Mouse (Mus musculus) T-helper 17 cell (primary cell): ENCODE results near the gene Rab3a.

Source experiments
- in situ Hi-C, 2 experiments: fragments of 300-600 bp; cut with MboI, MseI; formaldehyde crosslinking; loops; 1 replicate in 1 of 2; 2 replicates in 1 of 2; pipeline ENCODE4 v1.15.1; 2025; ENCODE audit warnings: high pct_unique_total_duplicates in 2 of 2

Rab3a gene

DNA sequence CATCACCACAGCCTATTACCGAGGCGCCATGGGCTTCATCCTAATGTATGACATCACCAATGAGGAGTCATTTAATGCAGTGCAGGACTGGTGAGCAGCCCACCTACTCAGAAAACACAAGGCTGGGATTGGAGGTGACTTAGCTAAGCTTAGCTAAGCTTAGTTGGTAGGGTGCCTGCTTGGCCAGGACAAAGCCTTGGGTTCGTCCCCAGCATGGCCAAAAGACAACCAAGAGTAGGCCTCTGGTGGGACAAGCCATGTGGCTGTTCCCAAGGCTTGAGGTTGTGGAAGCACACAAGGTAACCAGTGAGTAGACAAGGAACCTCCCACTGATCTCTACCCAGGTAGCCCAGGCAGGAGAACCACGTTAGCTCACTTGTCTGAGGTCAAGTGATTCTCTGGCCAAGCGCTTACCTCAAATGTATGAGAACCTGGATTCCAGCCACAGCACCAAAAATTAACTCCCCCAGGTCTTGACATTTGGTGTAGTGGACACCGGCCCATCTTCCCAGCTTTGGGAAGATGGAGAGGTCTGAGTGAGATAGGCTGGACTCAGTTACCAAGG is 2.1 kb downstream of the Rab3a start:
- in situ Hi-C loops, result no loop called here

DNA sequence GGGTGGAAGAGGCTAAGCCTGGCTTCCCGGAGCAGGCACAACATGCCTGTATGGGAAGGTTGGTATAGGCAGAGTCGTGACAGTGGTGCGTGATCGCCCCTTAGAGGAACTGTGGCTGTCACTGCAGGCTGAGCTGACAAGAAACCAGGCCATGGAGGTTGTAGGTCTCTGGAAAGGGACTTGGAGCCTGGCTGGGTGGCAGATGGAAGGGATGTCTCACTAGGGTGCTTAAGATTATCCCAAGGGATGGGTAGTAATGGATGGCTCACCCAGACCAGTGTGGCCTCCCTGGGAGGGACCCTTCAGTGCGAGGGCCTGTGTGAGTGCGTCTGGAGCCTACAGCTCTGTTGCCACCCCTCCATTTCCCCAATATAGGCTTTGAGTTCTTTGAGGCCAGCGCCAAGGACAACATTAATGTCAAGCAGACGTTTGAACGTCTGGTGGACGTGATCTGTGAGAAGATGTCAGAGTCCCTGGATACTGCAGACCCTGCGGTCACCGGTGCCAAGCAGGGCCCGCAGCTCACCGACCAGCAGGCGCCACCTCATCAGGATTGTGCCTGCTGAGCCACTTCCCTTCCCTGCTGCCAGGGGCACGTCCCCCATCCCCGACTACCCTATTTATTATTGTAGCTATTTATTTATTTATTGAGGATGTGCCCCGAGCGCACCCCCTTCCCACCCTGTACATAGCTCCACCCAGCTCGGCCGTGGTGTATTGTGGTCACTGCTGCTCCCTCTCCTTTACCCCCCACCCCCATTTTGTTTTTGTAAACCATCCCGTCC is 3.2 kb downstream of the Rab3a start:
- in situ Hi-C loops, result no loop called here

DNA sequence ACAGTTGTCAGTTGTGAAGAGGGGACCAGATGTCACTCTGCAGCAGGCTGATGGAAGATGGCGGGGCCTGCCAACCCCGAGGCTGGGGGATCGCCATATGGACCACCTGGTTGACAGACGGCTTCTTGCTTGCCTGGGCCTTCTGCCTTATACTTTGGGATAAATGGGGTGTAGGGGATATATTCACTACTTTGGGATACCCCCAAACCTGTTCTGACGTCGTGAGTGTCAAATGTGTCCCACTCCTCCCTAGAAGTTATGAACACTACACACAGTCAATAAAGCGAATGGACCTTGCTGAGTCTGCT is 3.8 kb downstream of the Rab3a start:
- in situ Hi-C loops, result no loop called here

DNA sequence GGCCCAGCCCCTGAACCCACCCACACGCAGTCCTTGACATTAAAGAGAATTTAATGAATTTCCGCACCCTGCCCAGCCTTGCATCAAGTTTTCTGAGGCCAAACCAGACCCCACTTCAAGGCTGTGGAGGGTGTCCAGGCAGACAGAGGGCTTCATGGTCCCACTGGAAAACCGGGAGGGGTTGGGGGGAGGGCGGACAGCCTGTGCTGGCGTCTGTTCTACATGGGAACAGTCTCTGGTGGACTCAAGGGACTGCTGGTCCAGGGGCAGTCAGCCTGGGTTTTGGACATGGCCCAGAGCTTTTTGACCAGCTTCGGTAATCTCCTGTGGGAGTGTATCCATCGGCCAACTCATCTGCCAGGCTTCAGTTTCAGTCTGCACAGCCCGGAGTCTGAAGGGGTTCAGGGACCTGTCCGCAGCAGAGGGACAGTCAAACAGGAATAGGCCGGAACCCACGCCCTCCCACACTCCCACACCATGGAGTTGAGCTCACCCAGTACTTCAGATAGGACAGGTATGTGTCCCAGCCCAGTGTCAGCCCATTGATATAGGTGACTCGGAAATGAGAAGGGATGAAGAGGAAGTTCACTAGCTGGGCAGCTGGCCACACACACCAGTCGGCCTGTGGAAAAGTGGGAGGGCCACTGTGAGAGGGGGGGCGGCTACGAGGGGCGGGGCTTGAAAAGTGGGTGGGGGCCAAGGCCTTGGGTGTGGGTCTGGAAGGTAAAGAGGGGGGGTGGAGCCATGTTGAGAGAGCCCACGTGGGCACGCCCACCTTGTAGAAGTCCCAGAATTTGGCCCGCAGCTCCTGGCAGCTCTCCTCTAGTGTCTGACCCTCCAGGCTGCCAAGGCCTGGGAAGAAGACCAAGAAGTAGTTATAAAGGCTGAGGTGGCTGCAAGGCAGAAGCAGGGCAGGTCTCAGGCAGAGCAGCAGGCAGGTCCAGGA is 4.4 kb downstream of the Rab3a start:
- in situ Hi-C loops, result no loop called here

DNA sequence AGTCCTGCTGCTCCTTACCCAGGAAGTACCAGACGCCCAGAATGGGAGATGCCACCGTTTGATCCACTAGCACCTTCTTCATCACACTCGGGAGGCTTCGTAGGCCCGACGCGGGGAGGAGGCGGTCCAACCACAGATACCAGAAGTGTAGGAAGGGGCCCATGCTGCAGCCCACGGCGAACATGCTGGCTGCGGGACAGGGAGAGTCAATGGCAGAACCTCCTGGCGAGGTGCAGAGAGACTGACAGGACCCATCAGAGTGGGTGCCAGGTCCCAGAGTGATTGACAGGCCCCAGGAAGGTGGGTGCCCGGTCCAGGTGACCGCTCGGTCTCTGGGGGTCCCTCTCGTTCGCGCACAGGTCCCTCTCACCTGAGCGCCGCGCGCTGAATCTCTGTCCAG is 5.9 kb downstream of the Rab3a start:
- in situ Hi-C loops, result loop anchor here in 1 of 2 experiments (10.0 kb wide), 1 partner anchor 1716 kb away; no protein-coding TSS in a partner anchor

DNA sequence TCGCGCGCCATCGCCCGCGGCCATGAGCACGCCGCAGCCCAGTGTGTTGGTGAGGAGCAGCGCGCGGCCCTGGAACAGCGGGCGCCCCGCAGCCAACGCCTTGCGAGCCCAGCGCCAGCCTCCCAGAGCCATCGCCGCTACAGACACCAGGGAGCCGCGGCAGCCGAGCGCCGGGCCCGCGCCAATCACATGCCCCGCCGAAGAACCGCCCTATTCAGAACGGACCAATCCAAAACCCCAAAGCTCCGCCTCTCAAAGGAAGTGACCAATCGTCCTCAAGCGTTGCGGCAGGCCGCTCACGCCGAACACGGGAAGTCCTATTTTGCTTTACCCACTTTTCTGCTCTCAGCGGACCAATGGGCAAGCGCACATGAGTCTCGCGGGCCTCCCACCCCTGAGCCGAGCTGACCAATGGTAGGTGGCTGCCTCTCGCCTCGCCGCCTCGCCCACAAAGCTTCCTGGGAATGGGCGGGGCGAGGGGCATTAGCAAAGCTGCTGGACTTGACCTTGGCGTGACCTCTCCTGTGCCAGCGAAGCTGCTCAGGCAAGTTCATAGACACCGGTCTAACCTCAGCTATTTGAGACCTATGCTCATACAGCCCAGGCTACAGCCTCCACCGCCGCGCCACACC is 6.4 kb downstream of the Rab3a start, which contains the start of gene Mpv17l2:
Gene Mpv17l2, minus strand, starts transcription at position 172 of the 632 bp plus-strand sequence.
- in situ Hi-C loops, result loop anchor here in 1 of 2 experiments (10.0 kb wide), 1 partner anchor 1716 kb away; no protein-coding TSS in a partner anchor

DNA sequence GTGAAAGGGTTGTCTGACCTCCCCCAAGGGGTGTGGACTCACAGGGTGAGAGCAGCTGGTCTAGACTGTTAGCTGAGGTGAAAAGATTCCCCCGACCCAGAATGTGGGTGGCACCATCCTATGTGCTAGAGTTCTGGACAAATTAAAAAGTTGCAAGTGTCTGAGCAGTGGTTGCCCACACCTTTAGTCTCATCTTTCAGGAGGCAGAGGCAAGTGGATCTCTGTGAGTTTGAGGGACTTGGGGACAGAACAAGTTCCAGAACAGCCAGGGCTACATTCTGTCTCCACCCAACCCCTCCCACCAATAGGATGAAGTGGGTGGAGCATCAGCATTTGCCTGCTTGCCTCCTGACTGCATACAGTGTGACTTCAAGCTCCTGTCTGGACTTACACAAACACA is 7.6 kb downstream of the Rab3a start:
- in situ Hi-C loops, result loop anchor here in 1 of 2 experiments (10.0 kb wide), 1 partner anchor 1717 kb away; no protein-coding TSS in a partner anchor

DNA sequence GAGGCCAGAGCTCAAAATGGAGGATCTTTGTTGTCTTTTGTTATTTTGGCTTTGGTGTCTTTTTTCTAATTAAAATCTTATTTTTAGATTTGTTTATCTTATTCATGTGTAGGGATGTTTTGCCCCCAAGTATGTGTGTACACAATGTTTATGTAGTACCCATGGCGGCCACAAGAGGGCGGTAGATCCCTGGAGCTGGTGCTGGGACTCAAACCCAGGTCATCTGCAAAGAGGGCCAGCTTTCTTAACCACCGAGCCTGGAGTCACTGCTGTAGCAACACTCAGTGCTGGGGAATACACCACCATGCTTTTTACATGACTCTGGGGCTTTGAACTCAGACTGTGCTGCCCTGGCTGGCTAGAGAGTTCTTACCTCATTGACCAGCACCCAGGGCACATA is 8.9 kb downstream of the Rab3a start:
- in situ Hi-C loops, result loop anchor here in 1 of 2 experiments (10.0 kb wide), 1 partner anchor 1719 kb away; no protein-coding TSS in a partner anchor

DNA sequence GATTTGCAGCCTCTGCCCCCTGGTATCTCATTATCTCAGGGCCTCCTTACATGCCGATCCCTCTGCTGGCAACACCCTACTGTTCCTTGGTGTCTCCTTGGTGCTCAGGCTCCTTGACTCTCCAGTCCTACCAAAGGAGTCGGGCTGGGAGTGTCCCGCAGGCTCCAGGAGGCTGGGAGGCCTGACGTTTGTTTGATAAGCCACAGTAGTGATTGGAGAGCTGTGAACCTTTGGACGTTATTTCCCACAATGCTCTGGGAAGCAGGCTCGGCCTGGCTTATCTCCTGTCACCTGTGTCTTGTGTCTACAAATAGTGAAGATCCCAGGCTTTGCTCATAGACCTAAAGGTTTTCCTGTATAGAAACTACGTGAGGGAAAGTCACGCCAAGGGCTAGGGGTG is 9.5 kb downstream of the Rab3a start:
- in situ Hi-C loops, result loop anchor here in 1 of 2 experiments (10.0 kb wide), 1 partner anchor 1719 kb away; no protein-coding TSS in a partner anchor

DNA sequence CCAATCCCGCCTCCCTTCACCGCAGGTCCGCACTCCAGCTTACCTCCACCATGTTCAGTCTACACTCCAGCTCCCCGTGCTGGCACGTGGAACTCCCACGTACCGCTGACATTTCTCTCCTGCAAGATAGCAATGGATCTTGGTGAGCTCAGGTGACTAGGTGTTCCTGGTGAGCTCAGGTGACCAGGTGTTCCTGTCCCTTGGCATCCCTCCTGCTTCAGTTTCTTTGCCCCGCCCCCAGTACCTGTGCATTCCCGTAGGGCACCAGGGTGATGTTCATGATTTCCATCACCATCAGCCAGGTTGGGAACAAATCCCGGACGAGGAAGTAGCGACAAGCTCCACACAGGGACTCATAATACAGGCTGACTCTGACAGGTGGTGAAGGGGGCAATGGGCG is 10.2 kb downstream of the Rab3a start:
- in situ Hi-C loops, result loop anchor here (5.0 to 10.0 kb wide), 2 partner anchors 78 to 1720 kb away; no protein-coding TSS in a partner anchor

DNA sequence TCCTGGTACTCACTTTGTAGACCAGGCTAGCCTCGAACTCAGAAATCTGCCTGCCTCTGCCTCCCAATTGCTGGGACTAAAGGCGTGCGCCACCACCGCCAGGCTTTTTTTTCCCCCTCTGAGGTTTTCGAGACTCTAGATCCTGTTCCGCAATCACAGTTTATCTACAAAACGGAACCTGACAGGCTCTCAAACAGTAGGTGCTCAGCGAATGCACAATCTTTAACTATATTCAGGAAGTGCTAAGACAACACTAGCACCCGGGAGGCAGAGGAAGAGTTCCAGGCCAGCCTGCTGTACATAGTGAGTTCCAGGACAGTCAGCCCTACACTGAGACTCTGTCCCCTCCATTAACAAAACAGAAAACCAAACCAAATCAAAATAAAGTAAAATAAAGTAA is 10.8 kb downstream of the Rab3a start:
- in situ Hi-C loops, result loop anchor here (5.0 to 10.0 kb wide), 2 partner anchors 77 to 1721 kb away; no protein-coding TSS in a partner anchor

DNA sequence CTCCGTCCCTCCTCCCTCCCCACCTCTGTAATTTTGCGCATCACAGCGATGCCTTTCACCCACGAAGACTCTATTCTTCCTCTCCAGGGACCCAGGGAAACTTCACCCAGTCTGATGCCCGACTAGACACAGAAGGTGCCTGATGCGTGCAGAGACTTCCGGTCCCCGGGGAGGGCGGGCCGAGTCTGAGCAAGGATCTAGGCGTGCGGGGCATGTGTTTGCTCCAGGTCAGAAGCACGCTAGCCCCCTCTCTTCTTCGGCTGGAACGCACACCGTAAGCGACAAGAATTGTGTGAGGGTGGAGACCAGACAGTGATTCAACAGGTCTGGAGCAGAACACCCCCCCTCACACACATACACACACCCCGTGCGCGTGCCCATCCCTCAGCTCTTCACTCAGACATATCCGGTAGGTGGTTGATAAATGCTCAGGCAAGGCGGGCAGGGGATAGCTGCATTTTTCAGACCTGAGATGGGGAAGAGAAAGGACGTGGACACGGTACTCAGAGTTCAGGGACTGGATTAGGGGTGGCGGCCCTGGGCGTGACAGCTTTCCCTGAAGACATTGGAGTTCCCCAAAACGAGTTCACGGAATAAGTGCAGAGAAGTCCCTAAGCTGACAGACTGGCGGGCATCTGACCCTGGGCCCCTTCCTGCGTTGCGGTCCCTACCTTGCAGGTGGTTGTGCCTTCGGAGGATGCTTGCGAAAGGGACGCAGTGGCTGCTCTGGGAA is 11.5 kb downstream of the Rab3a start:
- in situ Hi-C loops, result loop anchor here (5.0 to 10.0 kb wide), 2 partner anchors 76 to 1721 kb away; no protein-coding TSS in a partner anchor

DNA sequence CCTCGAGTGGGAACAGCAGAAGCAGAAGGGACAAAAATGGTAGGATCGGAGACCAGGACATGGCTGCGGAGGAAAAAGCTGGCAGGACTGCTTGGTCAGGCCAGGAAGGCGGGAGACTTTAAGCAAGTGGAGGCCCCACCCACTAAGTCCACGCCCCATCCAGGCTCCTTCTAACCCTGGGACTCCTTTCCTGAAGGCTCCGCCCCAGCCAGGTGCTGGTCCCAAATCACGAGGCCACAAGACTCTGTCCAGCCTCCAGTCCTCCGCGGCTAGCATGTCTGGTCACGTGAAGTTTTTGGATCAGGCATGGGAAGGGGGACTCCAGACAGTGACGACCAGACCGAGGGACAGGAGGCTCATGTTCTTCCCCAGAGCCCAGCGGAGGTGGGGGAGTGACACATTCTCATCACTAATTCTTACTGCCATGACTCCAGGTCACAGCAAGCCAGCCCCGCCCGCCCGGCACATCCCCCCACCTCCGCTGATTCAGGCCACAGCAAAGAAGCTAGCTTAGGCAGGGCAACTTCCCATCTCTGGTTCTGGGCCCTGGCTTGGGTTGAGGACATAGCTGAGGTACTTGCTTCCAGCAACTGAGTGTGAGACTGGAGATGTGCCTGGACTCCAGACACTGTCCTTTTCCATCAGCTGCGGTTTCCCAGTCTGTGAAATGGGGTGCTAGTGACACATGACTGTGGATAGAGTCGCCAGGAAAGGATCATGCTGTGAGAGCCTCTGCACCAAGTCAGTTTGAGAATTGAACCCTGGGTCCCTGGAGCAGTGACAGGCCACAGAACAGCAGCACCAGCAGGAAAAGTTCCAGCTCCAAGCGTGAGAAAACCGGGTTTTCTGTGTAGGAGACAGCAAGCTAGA is 12.3 kb downstream of the Rab3a start:
- in situ Hi-C loops, result loop anchor here (5.0 to 10.0 kb wide), 2 partner anchors 75 to 1722 kb away; no protein-coding TSS in a partner anchor

DNA sequence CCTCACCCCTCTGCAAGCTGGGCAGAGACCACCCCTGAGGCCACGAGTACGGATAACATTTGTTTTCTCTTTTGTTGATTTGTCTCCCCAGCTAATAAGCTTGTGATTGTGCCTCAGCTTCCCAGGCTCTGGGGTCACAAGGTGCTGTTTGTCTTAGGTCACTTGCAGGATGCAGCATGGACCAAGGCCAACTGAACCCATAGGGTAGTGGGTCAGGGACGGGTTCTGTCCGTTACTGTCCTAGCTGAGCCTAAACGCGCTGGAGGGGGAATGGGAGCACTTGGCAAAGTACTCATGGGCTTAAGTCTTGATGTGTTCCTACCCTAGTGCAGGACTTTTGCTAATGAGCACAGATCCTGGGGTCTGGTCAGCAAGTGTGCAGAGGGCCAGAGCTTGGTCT is 13.0 kb downstream of the Rab3a start:
- in situ Hi-C loops, result loop anchor here (5.0 to 10.0 kb wide), 2 partner anchors 75 to 1723 kb away; no protein-coding TSS in a partner anchor

DNA sequence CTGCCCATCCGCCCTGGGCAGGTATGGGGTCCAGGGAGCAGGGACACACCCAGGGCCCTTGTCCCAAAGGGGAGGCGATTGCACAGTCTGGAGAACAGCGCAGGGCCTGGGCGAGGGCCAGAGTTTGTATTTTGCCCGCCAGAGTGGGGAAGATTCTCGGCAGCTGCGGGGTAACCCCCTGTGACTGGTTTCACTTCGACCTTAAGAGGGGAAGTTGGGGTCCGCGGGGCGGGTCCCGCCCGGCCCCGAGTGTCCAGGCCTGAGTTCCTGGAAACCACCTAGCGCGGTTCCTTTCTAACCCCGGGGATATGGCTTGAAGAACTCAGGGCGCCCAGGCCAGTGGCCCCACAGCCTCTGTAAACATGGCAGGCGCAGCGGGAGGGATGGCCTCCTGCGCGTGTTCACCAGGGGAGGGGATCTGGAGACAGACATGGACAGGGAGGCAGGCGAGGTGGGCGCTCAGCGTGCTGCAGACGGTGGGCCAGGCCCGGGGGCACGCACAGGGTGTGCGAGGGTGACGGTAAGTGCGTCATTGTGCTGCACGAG is 13.8 kb downstream of the Rab3a start:
- in situ Hi-C loops, result loop anchor here (5.0 to 10.0 kb wide), 2 partner anchors 74 to 1724 kb away; no protein-coding TSS in a partner anchor

DNA sequence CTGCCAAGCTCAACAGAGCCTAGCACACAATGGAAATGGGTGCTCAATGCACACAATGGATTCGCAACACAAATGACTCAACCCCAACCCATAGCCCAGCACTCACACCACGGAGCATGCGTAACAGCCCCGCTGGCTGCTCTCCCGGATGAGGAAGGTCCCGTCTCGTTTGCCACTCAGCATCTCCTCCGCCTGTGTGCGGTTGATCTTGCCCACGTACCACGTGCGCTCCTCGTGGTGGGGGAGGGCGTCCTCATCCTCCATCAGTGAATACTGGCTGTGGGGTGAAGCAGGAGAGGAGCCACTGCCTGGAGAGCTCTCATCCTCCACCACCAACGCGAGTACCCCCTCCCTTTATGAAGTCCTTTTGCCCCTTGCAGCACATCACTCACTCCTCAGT is 14.5 kb downstream of the Rab3a start:
- in situ Hi-C loops, result loop anchor here (5.0 to 10.0 kb wide), 2 partner anchors 73 to 1724 kb away; no protein-coding TSS in a partner anchor

DNA sequence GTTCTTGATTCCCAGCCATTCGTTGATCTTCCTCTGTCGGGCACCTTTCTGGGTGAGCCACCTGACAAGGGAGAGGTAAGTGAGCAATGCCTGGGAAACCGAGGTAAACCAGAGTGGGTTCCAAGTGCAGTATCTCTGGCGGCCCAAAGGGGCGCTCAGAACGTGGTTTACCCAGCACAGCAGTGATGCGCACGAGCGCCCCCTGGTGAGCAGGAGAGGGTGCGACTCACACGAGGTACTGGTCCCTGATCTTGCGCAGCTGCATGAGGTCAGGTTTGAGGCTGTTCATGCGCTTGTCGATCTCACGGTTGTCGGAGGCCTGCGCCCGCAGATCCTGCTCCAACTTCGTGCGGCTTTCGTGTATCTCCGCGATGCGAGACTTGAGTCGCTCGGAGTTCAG is 14.9 kb downstream of the Rab3a start:
- in situ Hi-C loops, result loop anchor here (5.0 to 10.0 kb wide), 2 partner anchors 73 to 1725 kb away; no protein-coding TSS in a partner anchor

DNA sequence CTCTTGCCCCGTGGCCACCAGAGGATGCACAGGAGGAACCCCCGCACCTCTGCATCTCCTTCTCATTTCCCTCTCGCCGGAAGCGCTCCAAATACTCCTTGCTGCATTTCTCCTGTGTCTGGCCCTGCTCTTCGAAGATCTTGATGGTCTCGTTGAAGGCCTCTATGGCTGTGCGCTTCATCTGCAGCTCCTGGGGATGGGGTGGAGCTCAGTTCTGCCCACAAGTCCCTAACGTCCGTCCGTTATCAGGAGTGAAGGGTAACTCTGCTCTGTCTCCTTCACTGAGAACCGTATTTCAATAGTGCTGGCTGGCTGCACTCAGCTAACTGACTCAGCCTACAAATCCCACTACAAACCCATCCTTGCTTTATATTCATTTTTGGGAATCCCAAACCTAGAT is 15.4 kb downstream of the Rab3a start:
- in situ Hi-C loops, result loop anchor here (5.0 to 10.0 kb wide), 2 partner anchors 72 to 1725 kb away; no protein-coding TSS in a partner anchor

DNA sequence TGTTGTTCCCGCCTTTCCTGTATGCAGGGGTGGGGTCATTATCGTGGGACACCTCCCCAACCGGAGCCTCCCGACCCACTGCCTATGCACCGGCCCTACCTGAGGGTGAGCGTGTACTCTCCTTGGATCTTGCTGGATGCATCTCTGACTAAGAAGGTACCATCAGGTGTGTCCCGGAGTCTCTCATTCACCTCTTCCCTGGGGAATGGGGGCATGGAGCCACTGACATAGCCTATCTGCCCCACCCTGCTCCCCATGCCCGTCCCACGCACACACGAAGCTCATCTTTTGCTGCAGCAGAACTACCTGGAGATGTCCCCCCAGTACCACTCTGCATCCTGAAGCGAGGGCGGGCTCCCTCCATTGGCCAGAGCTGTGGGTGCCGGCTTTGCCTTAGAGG is 16.3 kb downstream of the Rab3a start:
- in situ Hi-C loops, result no loop called here
